Mouse (Mus musculus) intestine, embryonic 16.5 days (tissue): ENCODE data around the gene Vsx1. TPM values are rescaled to one million over a fixed set of nuclear protein-coding genes. Genes with fewer than 3 reads are reported as not detected.

ENCODE experiments used
- ATAC-seq: fragments of 200-750 bp; cut with Nextera tagmentation; 2 replicates; pipeline ENCODE4 v1.8.0; 2017; ENCODE audit warnings: moderate TSS enrichment, moderate library complexity
- H3K27ac ChIP-seq: fragments of 300-500 bp; sonication (generic); 2 replicates; pipeline ENCODE4 v1.5.1; 2014; ENCODE audit warnings: mild to moderate bottlenecking, low read length
- H3K27me3 ChIP-seq: fragments of 300-500 bp; sonication (generic); replicated peaks from 2 replicates; pipeline ENCODE4 v1.6.1; 2014; ENCODE audit warnings: low read length, control low read depth, mixed read lengths; ENCODE audit not compliant: control insufficient read depth, insufficient read depth
- H3K36me3 ChIP-seq: fragments of 300-500 bp; sonication (generic); 2 replicates; pipeline ENCODE4 v1.6.1; 2014; ENCODE audit warnings: low read length, control low read depth; ENCODE audit not compliant: control insufficient read depth, insufficient read depth
- H3K4me1 ChIP-seq: fragments of 300-500 bp; sonication (generic); 2 replicates; pipeline ENCODE4 v1.6.1; 2014; ENCODE audit warnings: low read length, control low read depth, mixed read lengths; ENCODE audit not compliant: control insufficient read depth, insufficient read depth
- H3K4me2 ChIP-seq: fragments of 300-500 bp; sonication (generic); 2 replicates; pipeline ENCODE4 v1.6.1; 2014; ENCODE audit warnings: low read depth, low read length, control low read depth
- H3K4me3 ChIP-seq: fragments of 300-500 bp; sonication (generic); 2 replicates; pipeline ENCODE4 v1.5.1; 2014; ENCODE audit warnings: mild to moderate bottlenecking, low read length
- H3K9ac ChIP-seq: fragments of 300-500 bp; sonication (generic); 2 replicates; pipeline ENCODE4 v1.6.1; 2014; ENCODE audit warnings: low read depth, low read length
- H3K9me3 ChIP-seq: fragments of 300-500 bp; sonication (generic); 2 replicates; pipeline ENCODE4 v1.6.1; 2016; ENCODE audit warnings: low read length, control low read depth; ENCODE audit not compliant: control insufficient read depth
- WGBS: fragments of 180-500 bp; shearing (Covaris S2); extraction: QIAGEN DNeasy Blood & Tissue Kit; methylation state at CpG from one replicate; pipeline ENCODE4 v1.1.7; 2014; 5-methylcytosine and 5-hydroxymethylcytosine counted together
- polyA plus RNA-seq: library from polyadenylated mRNA; unstranded; fragments of >200 nt; fragmentation: Nextera tagmentation; extraction: Ambion mirVana; gene quantifications from 2 replicates; pipeline ENCODE4 v1.2.1, GENCODE M21; 2015

Gene Vsx1
- polyA plus RNA-seq, result not detected in 2 replicates

DNA sequence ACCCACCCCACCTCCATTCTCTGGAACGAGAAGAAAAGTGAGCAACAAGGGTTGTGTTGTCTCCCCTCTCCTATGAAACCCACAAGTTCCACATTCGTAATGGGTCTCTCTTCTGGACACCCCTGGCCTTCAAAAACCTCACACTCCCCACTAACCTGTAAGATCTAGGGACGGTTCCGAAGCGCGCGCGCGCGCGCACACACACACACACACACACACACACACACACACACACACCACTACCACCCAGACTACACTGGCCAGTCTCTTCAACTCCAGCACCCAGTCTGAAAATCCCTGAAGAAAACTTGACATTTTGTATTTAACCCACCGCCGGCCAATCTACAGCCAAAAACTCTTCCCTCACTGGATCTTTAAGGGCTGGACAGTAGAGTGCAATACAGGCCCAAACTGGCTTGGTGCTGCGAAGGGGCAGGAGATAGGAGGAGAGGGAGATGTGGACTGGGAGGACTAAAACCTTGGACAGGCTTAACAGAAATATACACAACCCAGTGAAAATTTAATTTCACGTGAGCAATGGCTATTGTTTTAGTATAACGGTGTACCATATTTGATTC, at the start of gene Vsx1:
TSS of gene Vsx1 (minus strand) at position 138 of the 578 bp plus-strand sequence.
- H3K4me2 ChIP-seq, result peak within 1 kb of the TSS; percentile 58
- H3K9me3 ChIP-seq, result no peaks in the 10 kb centered on the region
- H3K27ac ChIP-seq, result no peak within 1 kb of the TSS
- WGBS, result 44% methylated on average over 16 of the region's 16 CpGs
- peak within 1 kb of the TSS; percentile 45; the same call in 1 of the 2 replicates for H3K9ac ChIP-seq
- no peaks in the 10 kb centered on the region for H3K36me3 ChIP-seq
- H3K27me3 ChIP-seq, result peaks cover 47% of the 10 kb centered on the region
- H3K4me1 ChIP-seq, result 0 out of 2 replicates have a peak, but pooled peaks cover 9% of the 10 kb centered on the region
- H3K4me3 ChIP-seq, result peak within 1 kb of the TSS; percentile 42
- no peak for ATAC-seq

DNA sequence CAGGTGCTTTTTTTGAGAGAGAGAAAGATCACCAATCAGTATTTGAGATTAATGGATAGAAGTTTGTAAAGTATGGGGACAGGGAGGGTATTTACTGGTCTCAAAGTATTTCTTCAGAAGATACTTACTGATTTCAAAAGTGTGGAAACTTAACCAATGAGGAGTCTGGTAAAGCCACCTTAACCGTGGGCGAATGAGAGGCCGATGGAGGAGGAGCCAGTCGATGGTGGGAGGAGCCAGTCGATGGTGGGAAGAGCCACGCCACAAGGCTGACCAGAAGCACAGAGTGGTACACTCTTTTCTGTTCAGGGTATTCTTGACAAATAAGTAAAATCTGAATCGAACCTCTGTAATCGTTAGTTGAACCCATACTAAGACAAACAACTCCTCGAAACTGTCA, 48.7 kb upstream of the Vsx1 start:
- Histone ChIP-seq H3K4me1 (no peaks in the 10 kb centered on the region), H3K9me3 (no peaks in the 10 kb centered on the region), H3K27me3 (no peaks in the 10 kb centered on the region), H3K27ac (no peak overlapping the region), H3K9ac (no peak overlapping the region), H3K36me3 (no peaks in the 10 kb centered on the region), H3K4me3 (no peak overlapping the region), H3K4me2 (no peak overlapping the region)
- ATAC-seq, result no peak
- WGBS, result 76% methylated on average over 9 of the region's 9 CpGs

DNA sequence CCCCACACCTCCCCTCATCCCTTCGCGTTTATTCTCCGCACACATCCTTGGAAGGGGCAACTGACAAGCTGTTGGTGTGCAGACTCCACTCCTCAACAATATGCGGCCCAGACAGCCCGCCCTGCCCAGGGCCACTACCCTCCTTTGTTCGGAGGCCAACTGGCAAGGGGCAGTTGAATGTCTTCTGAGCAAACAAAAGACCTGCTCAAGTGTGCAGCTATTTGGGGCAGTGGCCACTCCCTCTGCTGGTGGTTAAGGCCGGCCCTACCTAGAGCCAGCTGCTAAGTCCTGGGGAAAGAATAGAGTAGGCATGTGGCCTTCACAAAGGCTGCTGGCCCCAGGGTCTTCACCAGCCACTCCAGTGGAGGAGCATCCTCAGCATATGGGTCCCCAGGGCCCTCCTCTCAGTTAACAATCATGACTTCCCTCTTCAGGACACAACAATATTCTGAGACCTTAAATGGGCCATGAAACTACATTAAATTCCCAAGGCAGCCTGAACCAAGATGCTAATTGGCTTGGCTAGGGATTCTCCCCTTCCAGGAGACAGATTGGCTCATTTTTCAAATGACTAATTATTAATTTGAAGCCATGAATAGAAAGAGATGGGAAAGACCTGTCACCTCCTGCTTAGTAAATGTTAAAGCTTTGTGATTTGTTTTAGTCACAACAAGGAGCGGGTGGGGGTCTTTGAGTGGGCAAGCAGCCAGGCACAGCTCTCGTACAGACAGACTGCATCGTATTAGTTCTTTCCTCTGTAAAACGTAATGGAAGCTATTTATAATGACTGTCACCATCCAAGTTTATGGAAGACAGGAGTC, 46.8 kb upstream of the Vsx1 start:
- no peak for ATAC-seq
- H3K27ac ChIP-seq, result no peak overlapping the region
- WGBS, result 60% methylated on average over 11 of the region's 11 CpGs
- no peak overlapping the region for H3K4me2 ChIP-seq
- H3K36me3 ChIP-seq, result no peaks in the 10 kb centered on the region
- no peaks in the 10 kb centered on the region for H3K9me3 ChIP-seq
- no peaks in the 10 kb centered on the region for H3K4me1 ChIP-seq
- no peak overlapping the region for H3K4me3 ChIP-seq
- H3K9ac ChIP-seq, result no peak overlapping the region
- H3K27me3 ChIP-seq, result no peaks in the 10 kb centered on the region

DNA sequence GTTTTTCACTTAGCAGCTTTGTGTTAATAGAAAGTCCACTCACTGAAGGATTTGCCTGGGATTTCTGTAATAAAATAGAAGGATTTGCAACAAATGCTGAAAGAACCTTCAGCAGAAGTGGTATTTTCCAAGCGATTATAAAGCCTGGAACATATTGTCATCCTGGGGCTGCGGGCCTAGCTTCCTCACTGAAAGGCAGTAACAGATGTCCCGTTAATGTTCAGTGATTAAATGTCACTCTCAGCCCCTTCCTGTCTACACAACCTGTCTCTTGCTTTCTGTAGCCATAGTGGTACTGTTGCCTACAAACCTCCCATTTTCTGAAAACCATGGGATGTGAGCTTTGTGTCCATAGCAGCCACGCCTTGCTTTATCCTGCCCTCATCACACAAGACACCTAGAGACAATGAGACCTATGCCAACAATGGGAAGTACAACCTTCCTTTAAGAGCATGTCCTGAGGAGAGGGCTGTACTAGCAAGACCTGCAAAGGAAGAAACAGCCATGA, 23.1 kb upstream of the Vsx1 start:
- no peak overlapping the region for H3K4me3 ChIP-seq
- no peaks in the 10 kb centered on the region for H3K4me1 ChIP-seq
- WGBS, result 76% methylated on average over 4 of the region's 4 CpGs
- no peaks in the 10 kb centered on the region for H3K36me3 ChIP-seq
- no peak for ATAC-seq
- no peak overlapping the region for H3K27ac ChIP-seq
- no peak overlapping the region for H3K4me2 ChIP-seq
- no peaks in the 10 kb centered on the region for H3K9me3 ChIP-seq
- H3K27me3 ChIP-seq, result no peaks in the 10 kb centered on the region
- no peak overlapping the region for H3K9ac ChIP-seq

DNA sequence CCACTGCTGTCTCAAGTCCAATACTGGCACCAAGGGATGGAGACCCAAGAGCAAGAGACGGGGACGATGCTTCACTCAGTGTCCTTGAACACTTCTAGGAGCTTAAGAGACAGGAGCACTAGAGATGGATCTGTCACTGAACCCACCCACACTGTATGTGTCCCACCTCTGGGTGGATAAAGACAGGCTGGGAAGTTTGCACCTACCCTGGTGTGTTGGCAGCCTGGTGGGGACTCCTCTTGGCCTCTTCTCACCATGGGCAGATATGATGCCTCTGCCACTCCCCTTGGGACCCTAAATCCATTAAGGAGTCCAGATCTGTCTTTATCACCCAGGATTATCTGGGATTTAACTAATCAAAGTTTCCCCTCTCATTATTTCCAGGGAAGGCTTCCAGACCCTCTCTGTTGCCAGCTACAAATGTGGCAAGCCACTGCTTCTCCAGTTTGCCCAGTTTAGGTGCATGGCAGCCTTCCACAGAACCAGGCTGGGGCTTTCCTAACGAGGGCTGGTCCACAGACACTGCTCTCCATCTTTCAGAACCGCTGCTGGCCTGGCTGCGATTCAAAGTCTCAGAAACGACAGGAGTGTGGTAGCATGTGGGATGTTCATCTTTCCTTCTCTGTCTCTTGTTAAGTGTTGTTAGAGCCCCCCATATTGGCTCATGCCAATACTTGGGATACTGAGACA, 2.5 kb upstream of the Vsx1 start:
- Histone ChIP-seq H3K4me2 (no peak overlapping the region), H3K9me3 (no peaks in the 10 kb centered on the region), H3K27me3 (peaks cover 41% of the 10 kb centered on the region), H3K27ac (no peak overlapping the region), H3K9ac (no peak overlapping the region), H3K4me3 (no peak overlapping the region), H3K36me3 (no peaks in the 10 kb centered on the region), H3K4me1 (0 out of 2 replicates have a peak, but pooled peaks cover 9% of the 10 kb centered on the region)
- 70% methylated on average over 6 of the region's 6 CpGs for WGBS
- ATAC-seq, result no peak

DNA sequence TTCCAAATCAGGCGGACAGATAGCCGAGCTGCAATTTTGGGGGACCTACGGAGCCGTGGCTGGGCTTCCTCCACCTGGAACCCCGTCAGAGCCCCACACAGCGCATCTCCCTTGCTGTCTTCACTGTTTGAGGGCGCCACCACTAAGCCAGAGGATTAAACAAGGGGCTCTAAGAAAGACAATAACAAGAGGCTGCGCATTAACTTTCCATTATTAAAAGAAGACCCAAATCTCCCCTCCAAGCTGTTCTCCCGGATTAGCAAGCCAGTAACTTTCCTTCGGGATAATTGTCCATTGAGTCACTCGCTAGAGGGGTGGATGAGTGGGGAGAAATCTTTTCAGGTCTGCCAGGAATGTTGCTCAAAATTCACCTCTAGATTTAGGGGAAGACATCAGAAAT, 1.1 kb upstream of the Vsx1 start:
- Histone ChIP-seq H3K36me3 (no peaks in the 10 kb centered on the region), H3K27me3 (peaks cover 47% of the 10 kb centered on the region), H3K27ac (no peak overlapping the region), H3K4me3 (no peak overlapping the region), H3K9ac (no peak overlapping the region), H3K4me1 (0 out of 2 replicates have a peak, but pooled peaks cover 9% of the 10 kb centered on the region), H3K9me3 (no peaks in the 10 kb centered on the region), H3K4me2 (no peak overlapping the region)
- ATAC-seq, result no peak
- 9% methylated on average over 11 of the region's 11 CpGs for WGBS

DNA sequence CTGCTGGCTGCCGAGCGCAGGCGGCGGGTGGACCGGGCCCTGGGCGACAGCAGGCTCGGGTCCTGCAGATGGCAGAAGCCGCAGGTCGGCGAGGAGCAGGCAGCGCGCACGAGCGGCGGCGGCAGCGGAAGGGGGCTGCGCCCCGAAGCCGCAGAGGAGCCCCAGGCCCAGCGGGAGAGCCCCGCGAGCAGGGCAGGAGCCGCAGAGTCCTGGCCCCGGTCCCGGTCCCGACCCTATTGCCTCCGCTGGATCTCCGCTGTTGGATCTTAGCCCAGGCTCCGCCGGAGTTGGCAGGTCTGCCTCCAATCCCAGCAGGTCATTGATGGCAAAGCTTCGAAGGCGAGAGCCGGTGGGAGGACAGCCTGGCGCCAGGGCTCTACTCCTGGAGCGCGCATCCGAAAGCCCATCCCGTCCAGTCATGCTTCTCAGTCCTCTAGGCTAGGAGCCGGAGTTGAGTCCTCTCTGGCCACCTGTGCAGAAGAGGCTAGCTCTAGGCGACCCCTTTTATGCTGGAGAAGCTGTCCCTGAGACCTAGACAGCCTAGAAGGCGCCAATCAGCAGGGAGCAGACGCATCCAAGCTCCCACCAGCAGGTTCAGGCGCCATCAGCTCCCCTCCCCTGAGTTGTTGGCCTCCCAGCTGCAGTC, 496 bp downstream of the Vsx1 start:
- Histone ChIP-seq H3K36me3 (no peaks in the 10 kb centered on the region), H3K27ac (no peak overlapping the region), H3K9ac (peak overlapping the region; percentile 45; the same call in 1 of the 2 replicates), H3K4me3 (peak overlapping the region; percentile 42), H3K4me1 (0 out of 2 replicates have a peak, but pooled peaks cover 9% of the 10 kb centered on the region), H3K4me2 (peak overlapping the region; percentile 58), H3K27me3 (peaks cover 47% of the 10 kb centered on the region), H3K9me3 (no peaks in the 10 kb centered on the region)
- no peak for ATAC-seq
- 1% methylated on average over 41 of the region's 44 CpGs for WGBS

DNA sequence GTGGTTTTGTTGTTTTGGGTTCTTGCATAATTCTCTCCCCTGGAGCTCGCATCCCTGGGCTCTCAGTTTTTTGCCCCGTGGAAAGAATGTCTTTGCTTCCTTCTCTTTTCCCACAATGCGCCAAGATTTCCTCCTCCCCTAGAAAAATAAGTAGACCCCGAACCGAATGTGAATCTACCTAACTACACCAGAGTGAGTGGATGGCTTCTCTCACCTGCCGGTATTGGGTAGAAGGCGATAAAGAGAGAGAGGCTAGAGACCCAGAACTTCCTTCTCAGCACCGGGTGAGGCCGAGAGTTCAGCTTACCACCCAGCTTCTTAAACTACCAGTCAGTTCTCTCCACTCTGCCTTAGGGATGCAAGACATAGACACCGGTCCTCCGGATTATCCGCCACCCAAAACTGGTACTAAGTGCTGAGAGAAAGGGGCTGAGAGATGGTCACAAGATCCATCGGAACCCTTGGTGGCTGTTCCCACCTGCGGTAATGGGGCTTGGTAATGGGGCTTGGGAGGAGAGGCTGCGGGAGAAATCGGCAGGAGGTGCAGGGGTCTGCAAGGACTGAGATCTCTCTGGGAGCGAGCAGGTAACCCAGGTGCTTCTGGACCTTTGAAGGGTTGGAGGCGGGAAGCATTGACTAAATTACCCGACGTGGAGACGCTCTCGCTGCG, 1.2 kb downstream of the Vsx1 start:
- 0 out of 2 replicates have a peak, but pooled peaks cover 9% of the 10 kb centered on the region for H3K4me1 ChIP-seq
- WGBS, result 3% methylated on average over 23 of the region's 23 CpGs
- no peak overlapping the region for H3K27ac ChIP-seq
- H3K4me3 ChIP-seq, result peak overlapping the region; percentile 42
- no peaks in the 10 kb centered on the region for H3K9me3 ChIP-seq
- peak overlapping the region; percentile 58 for H3K4me2 ChIP-seq
- ATAC-seq, result no peak
- H3K27me3 ChIP-seq, result peaks cover 47% of the 10 kb centered on the region
- H3K9ac ChIP-seq, result peak overlapping the region; percentile 45; the same call in 1 of the 2 replicates
- H3K36me3 ChIP-seq, result no peaks in the 10 kb centered on the region
